Mouse (Mus musculus) cerebellum, adult 2 months (tissue): ENCODE results near the gene Tuba1c.

Experiments used
- CTCF ChIP-seq: fragments of 200-500 bp; IDR thresholded peaks from 2 replicates; pipeline ENCODE4 v1.5.1; 2011; ENCODE audit warnings: low read depth, mild to moderate bottlenecking, control low read depth, low read length, moderate library complexity, borderline replicate concordance; ENCODE audit not compliant: insufficient read depth
- POLR2A ChIP-seq: fragments of 200-500 bp; IDR thresholded peaks from 2 replicates; pipeline ENCODE4 v1.6.1; 2011; ENCODE audit warnings: low read length, control low read depth, borderline replicate concordance; ENCODE audit not compliant: insufficient read depth

DNA sequence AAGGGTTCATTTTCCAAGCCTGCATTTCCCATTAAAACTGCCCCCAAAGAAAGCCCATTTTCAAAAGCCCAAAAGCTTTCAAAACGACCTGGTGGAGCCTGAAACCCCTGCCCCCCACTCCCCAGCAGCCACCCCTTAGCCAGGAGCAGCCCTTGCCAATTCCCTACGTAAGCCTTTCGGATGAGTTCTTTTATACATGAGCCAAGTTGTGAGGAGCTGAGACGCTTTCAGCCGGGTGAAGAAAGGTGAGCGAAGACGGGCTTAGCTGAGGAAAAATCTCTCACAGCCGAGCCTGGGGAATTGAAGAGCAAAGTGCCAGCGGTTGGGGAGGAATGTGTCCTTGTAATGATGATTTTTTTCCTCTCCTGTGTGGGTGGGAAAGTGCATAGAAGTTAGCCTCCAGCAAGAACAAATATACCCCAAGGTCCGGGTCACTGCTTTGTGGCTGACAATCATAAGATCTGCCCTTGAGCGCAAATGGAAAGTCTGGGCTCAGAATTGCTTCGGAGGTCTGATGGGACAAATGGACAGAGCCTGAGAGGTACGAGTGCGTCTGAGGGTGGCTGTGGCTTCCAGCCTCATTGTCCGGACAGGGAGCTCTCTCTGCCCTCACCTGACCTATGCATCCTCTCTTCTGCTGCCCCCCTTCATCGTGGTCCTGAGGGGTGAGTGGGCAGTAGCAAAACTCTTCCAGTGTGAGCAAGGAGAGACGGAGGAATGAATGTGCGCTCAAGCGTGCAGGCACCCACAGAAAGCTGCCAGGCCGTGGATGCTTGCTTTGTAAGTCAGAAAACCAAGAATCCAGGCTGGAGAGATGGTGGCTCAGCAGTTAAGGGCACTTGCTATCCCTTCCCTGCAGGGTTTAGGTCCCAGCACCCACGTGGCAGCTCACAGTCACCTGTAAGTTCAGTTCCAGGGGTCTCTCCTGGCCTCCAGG lies 11.5 kb downstream of the Tuba1c start:
- TF ChIP-seq CTCF: no peak
- no peak for TF ChIP-seq POLR2A
